Mouse (Mus musculus) CH12.LX (cell line): ENCODE measurements around the gene Calcrl.
"Not testable (repeated sequence)": the region's sequence is repeated elsewhere in the genome, so short reads cannot be mapped to it uniquely, and the experiment has no call there.

ENCODE experiments used
- CHD2 ChIP-seq: IDR thresholded peaks from 2 replicates; pipeline ENCODE4 v1.6.1; 2011; ENCODE audit warnings: low read length, improper control_type of control experiment
- CTCF ChIP-seq, 2 experiments: IDR thresholded peaks in 1 of 2; conservative IDR thresholded peaks in 1 of 2; 2 replicates each; pipeline ENCODE4 v1.5.1; 2011 to 2012; ENCODE audit warnings: low read depth in 2 of 2, low read length in 2 of 2, improper control_type of control experiment in 1 of 2, inconsistent platforms in 1 of 2, mild to moderate bottlenecking in 1 of 2, moderate library complexity in 1 of 2
- HCFC1 ChIP-seq: IDR thresholded peaks from 2 replicates; pipeline ENCODE4 v1.6.1; 2012; ENCODE audit warnings: low read depth, mild to moderate bottlenecking, inconsistent platforms, low read length, improper control_type of control experiment
- NRF1 ChIP-seq: IDR thresholded peaks from 2 replicates; pipeline ENCODE4 v1.6.1; 2014; ENCODE audit warnings: low read depth, mild to moderate bottlenecking, inconsistent platforms, low read length, improper control_type of control experiment, moderate library complexity
- POLR2A ChIP-seq: IDR thresholded peaks from 2 replicates; pipeline ENCODE4 v1.6.1; 2011; ENCODE audit warnings: low read depth, mild to moderate bottlenecking, improper control_type of control experiment, low read length
- POLR2AphosphoS2 ChIP-seq: IDR thresholded peaks from 2 replicates; pipeline ENCODE4 v1.6.1; 2011; ENCODE audit warnings: low read depth, low read length, improper control_type of control experiment
- SMC3 ChIP-seq: IDR thresholded peaks from 2 replicates; pipeline ENCODE4 v1.6.1; 2011; ENCODE audit warnings: low read depth, low read length, improper control_type of control experiment
- TBP ChIP-seq: conservative IDR thresholded peaks from 2 replicates; pipeline ENCODE4 v1.6.1; 2011; ENCODE audit warnings: low read depth, low read length, improper control_type of control experiment
- USF2 ChIP-seq: conservative IDR thresholded peaks from 2 replicates; pipeline ENCODE4 v1.6.1; 2011; ENCODE audit warnings: low read depth, low read length, improper control_type of control experiment
- ZNF384 ChIP-seq: IDR thresholded peaks from 2 replicates; pipeline ENCODE4 v1.6.1; 2012; ENCODE audit warnings: low read depth, low read length, improper control_type of control experiment, inconsistent platforms

GRCm38 (mm10) chr2:84388537-84388936, 36.7 kb downstream of the Calcrl start:
- not testable (repeated sequence) for TF ChIP-seq USF2; NRF1; POLR2AphosphoS2; CHD2; TBP; ZNF384; CTCF (conservative IDR thresholded peaks at IDR 0.05 in 1 of 2, IDR thresholded peaks at IDR 0.05 in 1 of 2; ENCODE audit: low read depth in 2 of 2, low read length in 2 of 2); POLR2A; SMC3; HCFC1
